Mouse (Mus musculus): ENCODE data around the gene Uhrf2. TPM values are rescaled to one million over a fixed set of nuclear protein-coding genes. Genes with fewer than 3 reads are reported as not detected.

The Uhrf2 gene
- polyA plus RNA-seq, 1 experiment from 2014 or later: 76.7 TPM

GRCm38 (mm10) chr19:30090163-30090562 lies 59.9 kb downstream of the Uhrf2 start:
- Histone ChIP-seq H3K9me3 (no peaks in the 10 kb centered on the region), H3K4me3 (no peak overlapping the region), H3K27ac (no peak overlapping the region), H3K4me2 (replicated peaks) (no peak overlapping the region), H3K27me3 (no peaks in the 10 kb centered on the region), H3K36me3 (peaks cover 86% of the 10 kb centered on the region), H3K9ac (no peak overlapping the region), H3K4me1 (no peaks in the 10 kb centered on the region)
- 60% methylated on average over 6 of the region's 6 CpGs for WGBS
- ATAC-seq (ENCODE audit: low FRiP score, low read depth): no peak

- H3K4me2 ChIP-seq (replicated peaks): no peak overlapping the region
- H3K9ac ChIP-seq: no peak overlapping the region
- WGBS: 94% methylated on average over 12 of the region's 12 CpGs
- H3K9me3 ChIP-seq: no peaks in the 10 kb centered on the region
- peaks cover 87% of the 10 kb centered on the region for H3K36me3 ChIP-seq
- peaks cover 3% of the 10 kb centered on the region for H3K4me1 ChIP-seq
- H3K27me3 ChIP-seq: no peaks in the 10 kb centered on the region
- no peak for ATAC-seq (ENCODE audit: low FRiP score, low read depth)
- H3K27ac ChIP-seq: no peak overlapping the region
- H3K4me3 ChIP-seq: no peak overlapping the region
Measured at GRCm38 (mm10) chr19:30091644-30092295, 61.5 kb downstream of the Uhrf2 start.

DNA sequence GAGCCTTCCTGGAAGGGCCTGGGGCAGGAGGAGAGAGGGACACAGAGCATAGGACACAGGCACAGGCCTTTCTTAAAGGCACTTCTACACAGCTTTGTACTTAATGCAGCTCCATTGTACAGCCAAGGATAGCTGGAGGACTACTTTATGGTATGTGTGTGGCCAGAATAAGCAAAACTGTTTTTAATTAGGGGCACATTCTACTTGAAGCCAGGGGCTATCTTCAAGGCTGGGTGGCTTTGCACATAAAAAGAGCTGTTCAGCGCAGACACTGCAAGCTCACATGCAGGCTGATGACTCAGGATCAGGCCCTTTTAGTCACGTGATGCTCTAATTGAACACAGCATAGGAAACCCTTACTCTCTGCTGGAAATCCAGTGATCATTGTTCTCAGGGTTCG lies 65.9 kb downstream of the Uhrf2 start:
- peaks cover 81% of the 10 kb centered on the region for H3K36me3 ChIP-seq
- ATAC-seq (ENCODE audit: low FRiP score, low read depth): peak; percentile 75
- H3K27me3 ChIP-seq: no peaks in the 10 kb centered on the region
- peaks cover 3% of the 10 kb centered on the region for H3K4me1 ChIP-seq
- H3K4me2 ChIP-seq (replicated peaks): no peak overlapping the region
- H3K9ac ChIP-seq: no peak overlapping the region
- WGBS: 21% methylated on average over 3 of the region's 3 CpGs
- peaks cover 29% of the 10 kb centered on the region for H3K9me3 ChIP-seq
- peak overlapping the region; percentile 22; the same call in 1 of the 2 replicates for H3K27ac ChIP-seq
- H3K4me3 ChIP-seq: no peak overlapping the region

DNA sequence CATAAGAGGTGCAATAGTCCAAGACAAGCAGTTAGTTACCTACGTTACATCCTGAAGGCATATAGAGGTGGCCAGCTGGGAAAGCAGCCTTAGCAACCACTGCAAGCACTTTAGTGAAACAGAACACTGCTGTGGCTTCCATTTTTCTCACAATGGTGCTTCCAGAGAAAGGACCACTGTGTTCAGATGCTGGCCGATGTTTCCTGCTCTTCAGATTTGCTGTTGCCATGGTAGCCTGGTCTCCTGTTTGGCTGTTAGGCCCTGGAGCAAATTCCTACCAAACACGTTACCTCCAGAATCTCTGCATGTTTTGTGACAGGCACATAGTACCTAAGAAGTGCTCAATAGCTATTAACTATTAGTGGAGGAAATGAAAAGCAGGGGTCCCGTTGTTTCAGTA lies 66.7 kb downstream of the Uhrf2 start:
- H3K4me2 ChIP-seq (replicated peaks): no peak overlapping the region
- H3K27ac ChIP-seq: no peak overlapping the region
- peaks cover 29% of the 10 kb centered on the region for H3K9me3 ChIP-seq
- 61% methylated on average over 4 of the region's 4 CpGs for WGBS
- H3K27me3 ChIP-seq: no peaks in the 10 kb centered on the region
- no peak for ATAC-seq (ENCODE audit: low FRiP score, low read depth)
- no peak overlapping the region for H3K4me3 ChIP-seq
- H3K36me3 ChIP-seq: peaks cover 73% of the 10 kb centered on the region
- peaks cover 3% of the 10 kb centered on the region for H3K4me1 ChIP-seq
- no peak overlapping the region for H3K9ac ChIP-seq

DNA sequence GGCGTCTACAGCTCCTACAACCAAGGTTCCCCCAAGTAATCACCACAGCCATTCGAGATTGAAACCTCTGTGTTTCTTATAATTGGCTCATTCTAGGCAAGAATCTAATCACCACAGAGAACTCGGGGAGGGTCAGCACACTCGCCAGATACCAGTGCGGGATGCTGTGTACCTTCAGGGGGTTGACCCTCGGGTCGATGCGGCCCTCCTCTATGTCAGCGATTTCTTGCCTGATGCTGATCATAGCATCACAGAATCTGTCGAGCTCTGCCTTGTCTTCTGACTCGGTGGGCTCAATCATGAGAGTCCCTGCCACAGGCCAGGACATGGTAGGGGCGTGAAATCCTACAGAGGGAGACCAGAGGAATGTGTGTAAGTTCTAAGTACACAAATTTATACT lies 70.3 kb downstream of the Uhrf2 start:
- no peak overlapping the region for H3K27ac ChIP-seq
- H3K36me3 ChIP-seq: peaks cover 40% of the 10 kb centered on the region
- peaks cover 3% of the 10 kb centered on the region for H3K4me1 ChIP-seq
- no peak overlapping the region for H3K9ac ChIP-seq
- no peaks in the 10 kb centered on the region for H3K27me3 ChIP-seq
- H3K9me3 ChIP-seq: peaks cover 29% of the 10 kb centered on the region
- no peak overlapping the region for H3K4me2 ChIP-seq (replicated peaks)
- no peak overlapping the region for H3K4me3 ChIP-seq
- WGBS: 92% methylated on average over 12 of the region's 12 CpGs
- ATAC-seq (ENCODE audit: low FRiP score, low read depth): no peak

DNA sequence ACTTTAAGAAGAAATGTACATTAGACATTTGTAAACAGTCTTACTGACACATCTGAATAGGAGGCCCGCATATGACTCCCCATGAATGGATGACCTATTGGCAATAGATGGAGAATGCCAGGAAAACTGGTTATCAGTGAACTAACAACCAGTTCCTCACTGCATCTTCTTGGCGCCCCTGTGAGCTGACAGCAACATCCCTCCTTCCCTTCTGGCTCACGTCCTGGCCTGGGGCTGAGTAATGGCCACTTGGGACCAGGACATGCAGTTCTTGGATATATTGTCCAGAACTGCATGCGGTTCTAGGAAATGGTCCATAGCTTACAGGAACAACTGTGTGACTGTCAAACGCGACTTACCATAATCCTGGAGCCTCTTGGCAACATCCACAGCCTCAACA lies 72.3 kb downstream of the Uhrf2 start:
- H3K27ac ChIP-seq: no peak overlapping the region

GRCm38 (mm10) chr19:30105045-30105842 lies 74.9 kb downstream of the Uhrf2 start:
- no peak for ATAC-seq (ENCODE audit: low FRiP score, low read depth)
- peaks cover 5% of the 10 kb centered on the region; the same call in 1 of the 2 replicates for H3K4me1 ChIP-seq
- WGBS: 84% methylated on average over 6 of the region's 6 CpGs

More for the DNA sequence above, 72.3 kb downstream of the Uhrf2 start:
- Histone ChIP-seq H3K4me2 (replicated peaks) (no peak overlapping the region), H3K4me3 (no peak overlapping the region), H3K27me3 (no peaks in the 10 kb centered on the region), H3K36me3 (peaks cover 20% of the 10 kb centered on the region), H3K9ac (no peak overlapping the region), H3K4me1 (peaks cover 5% of the 10 kb centered on the region; the same call in 1 of the 2 replicates), H3K9me3 (peaks cover 29% of the 10 kb centered on the region)
- 83% methylated on average over 6 of the region's 6 CpGs for WGBS
- ATAC-seq (ENCODE audit: low FRiP score, low read depth): no peak

DNA sequence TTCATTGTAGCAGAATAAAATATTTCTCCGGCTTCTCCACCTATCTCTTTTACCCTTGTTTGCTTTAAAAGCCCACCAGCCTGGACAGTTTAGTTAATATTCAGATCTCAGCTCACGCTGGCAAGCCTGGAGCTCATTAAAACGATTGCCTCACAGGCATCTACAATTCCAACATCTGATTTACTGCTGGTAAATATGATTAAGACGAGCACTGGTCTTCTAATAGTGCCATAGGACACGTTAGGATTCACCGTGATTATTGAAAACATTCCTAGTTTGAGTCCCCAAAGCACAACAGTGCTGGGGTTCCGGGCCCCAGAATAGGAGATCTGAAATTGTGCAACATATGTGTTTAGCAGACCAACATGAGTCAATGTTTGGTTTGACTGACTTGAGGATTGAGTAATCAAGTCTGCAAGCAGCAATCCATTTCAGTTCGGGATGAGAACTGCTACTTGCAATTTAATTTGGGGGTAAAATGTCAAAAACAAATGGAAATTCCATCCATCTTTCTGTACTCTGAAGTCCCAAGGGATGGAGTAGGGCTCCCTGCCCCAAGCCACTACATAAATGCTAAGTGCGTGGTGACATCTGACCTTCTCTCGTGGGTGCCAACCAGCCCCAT lies 77.0 kb downstream of the Uhrf2 start:
- H3K4me1 ChIP-seq: peaks cover 7% of the 10 kb centered on the region; the same call in 1 of the 2 replicates
- no peaks in the 10 kb centered on the region for H3K9me3 ChIP-seq
- WGBS: 47% methylated on average over 10 of the region's 10 CpGs
- ATAC-seq (ENCODE audit: low FRiP score, low read depth): no peak
- H3K27ac ChIP-seq: no peak overlapping the region
- no peak overlapping the region for H3K4me3 ChIP-seq
- no peaks in the 10 kb centered on the region for H3K36me3 ChIP-seq
- H3K4me2 ChIP-seq (replicated peaks): no peak overlapping the region
- no peak overlapping the region for H3K9ac ChIP-seq
- no peaks in the 10 kb centered on the region for H3K27me3 ChIP-seq

More at GRCm38 (mm10) chr19:30105045-30105842, 74.9 kb downstream of the Uhrf2 start:
- H3K4me3 ChIP-seq: no peak overlapping the region
- H3K36me3 ChIP-seq: no peaks in the 10 kb centered on the region
- no peaks in the 10 kb centered on the region for H3K27me3 ChIP-seq
- H3K9me3 ChIP-seq: peaks cover 8% of the 10 kb centered on the region
- no peak overlapping the region for H3K4me2 ChIP-seq (replicated peaks)
- no peak overlapping the region for H3K27ac ChIP-seq
- H3K9ac ChIP-seq: no peak overlapping the region

DNA sequence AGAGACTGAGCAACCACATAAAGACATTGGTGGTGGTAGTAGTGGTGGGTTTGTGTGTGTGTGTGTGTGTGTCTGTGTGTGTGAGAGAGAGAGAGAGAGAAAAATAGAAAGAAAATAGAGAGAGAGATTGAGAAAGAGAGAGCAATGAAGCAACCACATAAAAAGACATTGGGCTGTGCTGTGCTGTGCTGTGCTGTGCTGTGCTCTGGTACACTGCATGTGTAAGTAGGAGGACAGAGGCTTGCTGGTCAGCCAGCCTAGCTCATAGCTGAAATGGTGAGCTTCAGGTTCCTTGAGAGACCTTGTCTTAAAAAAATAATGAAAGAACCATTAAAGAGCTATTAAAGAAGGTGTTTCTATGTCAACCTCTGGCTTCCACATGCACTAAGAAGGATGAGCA lies 78.3 kb downstream of the Uhrf2 start:
- no peak overlapping the region for H3K4me2 ChIP-seq (replicated peaks)
- H3K9ac ChIP-seq: no peak overlapping the region
- no peaks in the 10 kb centered on the region; the same call in 1 of the 2 replicates for H3K27me3 ChIP-seq

GRCm38 (mm10) chr19:30109122-30109521 lies 78.8 kb downstream of the Uhrf2 start:
- no peak for ATAC-seq (ENCODE audit: low FRiP score, low read depth)
- no peaks in the 10 kb centered on the region for H3K36me3 ChIP-seq
- no peaks in the 10 kb centered on the region for H3K9me3 ChIP-seq
- no peak overlapping the region for H3K9ac ChIP-seq
- no peak overlapping the region for H3K4me2 ChIP-seq (replicated peaks)
- peaks cover 18% of the 10 kb centered on the region for H3K4me1 ChIP-seq
- H3K27ac ChIP-seq: no peak overlapping the region
- 53% methylated on average over 6 of the region's 6 CpGs for WGBS
- no peak overlapping the region for H3K4me3 ChIP-seq
- H3K27me3 ChIP-seq: no peaks in the 10 kb centered on the region; the same call in 1 of the 2 replicates

More for the DNA sequence above, 78.3 kb downstream of the Uhrf2 start:
- Histone ChIP-seq H3K9me3 (no peaks in the 10 kb centered on the region), H3K36me3 (no peaks in the 10 kb centered on the region), H3K4me1 (peaks cover 16% of the 10 kb centered on the region; the same call in 1 of the 2 replicates), H3K4me3 (no peak overlapping the region), H3K27ac (no peak overlapping the region)
- no peak for ATAC-seq (ENCODE audit: low FRiP score, low read depth)

DNA sequence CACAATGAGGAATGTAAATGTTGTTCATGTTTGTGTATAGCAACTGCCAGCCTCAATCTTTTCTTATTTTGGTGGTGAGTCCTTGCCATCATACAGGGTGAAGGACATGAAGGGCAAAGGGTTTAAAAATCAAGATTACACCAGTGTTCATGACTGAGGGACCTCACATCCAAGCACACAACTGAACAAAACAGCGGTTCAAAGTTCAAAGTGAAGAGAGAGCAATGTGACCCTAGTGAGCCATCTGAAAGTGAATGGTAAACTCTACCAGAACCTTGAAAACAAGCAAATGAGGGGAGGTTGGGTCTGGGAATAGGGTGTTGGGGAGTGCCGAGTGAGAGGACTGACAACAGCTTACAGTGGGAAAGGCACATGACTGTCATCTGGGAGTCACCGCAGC lies 81.1 kb downstream of the Uhrf2 start:
- H3K36me3 ChIP-seq: no peaks in the 10 kb centered on the region
- WGBS: 92% methylated on average over 3 of the region's 3 CpGs
- no peak for ATAC-seq (ENCODE audit: low FRiP score, low read depth)

More for the DNA sequence above, 81.1 kb downstream of the Uhrf2 start:
- peaks cover 32% of the 10 kb centered on the region for H3K4me1 ChIP-seq
- H3K4me2 ChIP-seq (replicated peaks): no peak overlapping the region
- H3K27me3 ChIP-seq: no peaks in the 10 kb centered on the region; the same call in 1 of the 2 replicates
- H3K9me3 ChIP-seq: no peaks in the 10 kb centered on the region
- no peak overlapping the region for H3K27ac ChIP-seq
- no peak overlapping the region for H3K9ac ChIP-seq
- no peak overlapping the region for H3K4me3 ChIP-seq

Data from limb, embryonic 13.5 days (tissue).